Mouse (Mus musculus) lung, postnatal 0 days (tissue): ENCODE measurements around the gene Ptpn18. TPM values are rescaled to one million over a fixed set of nuclear protein-coding genes. Genes with fewer than 3 reads are reported as not detected.
A peak's percentile ranks its signal among the peaks of the same experiment; 100 is the strongest.

ENCODE experiments used
- ATAC-seq: fragments of 200-750 bp; cut with Nextera tagmentation; 2 replicates; pipeline ENCODE4 v1.8.0; 2017; ENCODE audit warnings: moderate library complexity
- DNase-seq: peaks from one replicate; pipeline ENCODE4 v3.0.0-alpha.2; 2016; ENCODE audit warnings: low spot score
- H3K27ac ChIP-seq: fragments of 300-500 bp; sonication (generic); 2 replicates; pipeline ENCODE4 v1.5.1; 2014; ENCODE audit warnings: antibody characterized with exemption, mild to moderate bottlenecking, low read length, mixed read lengths
- H3K27me3 ChIP-seq: fragments of 300-500 bp; sonication (generic); replicated peaks from 2 replicates; pipeline ENCODE4 v1.6.1; 2014; ENCODE audit warnings: low read length, mixed read lengths; ENCODE audit not compliant: insufficient read depth
- H3K36me3 ChIP-seq: fragments of 300-500 bp; sonication (generic); 2 replicates; pipeline ENCODE4 v1.6.1; 2014; ENCODE audit warnings: low read length, mixed read lengths; ENCODE audit not compliant: insufficient read depth
- H3K4me1 ChIP-seq: fragments of 300-500 bp; sonication (generic); 2 replicates; pipeline ENCODE4 v1.6.1; 2014; ENCODE audit warnings: antibody characterized with exemption, low read depth, low read length, mixed read lengths; ENCODE audit not compliant: insufficient read depth
- H3K4me2 ChIP-seq: fragments of 300-500 bp; sonication (generic); replicated peaks from 2 replicates; pipeline ENCODE4 v1.6.1; 2014; ENCODE audit warnings: low read depth, mild to moderate bottlenecking, low read length, moderate library complexity, mixed read lengths
- H3K4me3 ChIP-seq: fragments of 300-500 bp; sonication (generic); 2 replicates; pipeline ENCODE4 v1.5.1; 2014; ENCODE audit warnings: low read depth, low read length
- H3K9ac ChIP-seq: fragments of 300-500 bp; sonication (generic); replicated peaks from 2 replicates; pipeline ENCODE4 v1.6.1; 2014; ENCODE audit warnings: low read depth, mild to moderate bottlenecking
- H3K9me3 ChIP-seq: fragments of 300-500 bp; sonication (generic); 2 replicates; pipeline ENCODE4 v1.6.1; 2016; ENCODE audit warnings: low read length, mixed read lengths
- CTCF ChIP-seq: IDR thresholded peaks from 2 replicates; pipeline ENCODE4 v1.5.1; 2016; ENCODE audit warnings: antibody characterized with exemption, mild to moderate bottlenecking
- EP300 ChIP-seq: IDR thresholded peaks from 2 replicates; pipeline ENCODE4 v1.6.1; 2016; ENCODE audit warnings: antibody characterized with exemption, mild to moderate bottlenecking, control low read depth
- WGBS: fragments of 180-500 bp; shearing (Covaris S2); extraction: QIAGEN DNeasy Blood & Tissue Kit; methylation state at CpG from one replicate; pipeline ENCODE4 v1.1.7; 2014; 5-methylcytosine and 5-hydroxymethylcytosine counted together
- polyA plus RNA-seq: library from polyadenylated mRNA; unstranded; fragments of >200 nt; fragmentation: Nextera tagmentation; extraction: Ambion mirVana; gene quantifications from 2 replicates; pipeline ENCODE4 v1.2.1, GENCODE M21; 2015

The Ptpn18 gene
- polyA plus RNA-seq, 1 experiment from 2014 or later = 39.8 TPM

- H3K4me2 ChIP-seq = peak overlapping the region; percentile 78
- DNase-seq (no peak), ATAC-seq (no peak)
- H3K27me3 ChIP-seq = no peaks in the 10 kb centered on the region
- H3K9ac ChIP-seq = no peak overlapping the region; the same call in 1 of the 2 replicates
- peaks cover 9% of the 10 kb centered on the region for H3K36me3 ChIP-seq
- H3K27ac ChIP-seq = no peak overlapping the region
- H3K4me1 ChIP-seq = no peaks in the 10 kb centered on the region
- 38% methylated on average over 15 of the region's 20 CpGs for WGBS
- H3K9me3 ChIP-seq = no peaks in the 10 kb centered on the region
- TF ChIP-seq CTCF (no peak), EP300 (no peak)
- peak overlapping the region; percentile 63 for H3K4me3 ChIP-seq
Measured at GRCm38 (mm10) chr1:34438381-34439051, 21.0 kb upstream of the Ptpn18 start.

GRCm38 (mm10) chr1:34439215-34439960 lies 20.2 kb upstream of the Ptpn18 start, which contains the start of the genes Ccdc115 and Imp4:
TSS of gene Ccdc115 (minus strand) at chr1:34439672.
TSS of gene Imp4 (plus strand) at chr1:34439851.
- Histone ChIP-seq H3K9me3 (no peaks in the 10 kb centered on the region), H3K4me3 (peak within 1 kb of the TSS; percentile 63), H3K4me2 (peak within 1 kb of the TSS; percentile 78), H3K4me1 (no peaks in the 10 kb centered on the region), H3K27me3 (no peaks in the 10 kb centered on the region), H3K9ac (peak within 1 kb of the TSS; percentile 51), H3K27ac (peak within 1 kb of the TSS; percentile 78), H3K36me3 (peaks cover 15% of the 10 kb centered on the region)
- TF ChIP-seq EP300 (peak; percentile 25; the same call in 1 of the 2 replicates), CTCF (no peak)
- DNase-seq = peak; percentile 100
- WGBS = under 1% methylated on average over 47 of the region's 48 CpGs
- ATAC-seq = peak; percentile 96

- 6% methylated on average over 31 of the region's 31 CpGs for WGBS
- peak overlapping the region; percentile 78 for H3K27ac ChIP-seq
- peak overlapping the region; percentile 63 for H3K4me3 ChIP-seq
- peaks cover 20% of the 10 kb centered on the region for H3K36me3 ChIP-seq
- ATAC-seq (peak; percentile 20), DNase-seq (no peak)
- H3K4me1 ChIP-seq = no peaks in the 10 kb centered on the region
- H3K27me3 ChIP-seq = no peaks in the 10 kb centered on the region
- peak; percentile 62 for TF ChIP-seq CTCF
- TF ChIP-seq EP300 = no peak
- no peaks in the 10 kb centered on the region for H3K9me3 ChIP-seq
- peak overlapping the region; percentile 72 for H3K4me2 ChIP-seq
- peak overlapping the region; percentile 46 for H3K9ac ChIP-seq
Measured at GRCm38 (mm10) chr1:34439961-34440630, 19.5 kb upstream of the Ptpn18 start.

- Histone ChIP-seq H3K4me3 (no peak overlapping the region), H3K36me3 (peaks cover 30% of the 10 kb centered on the region), H3K27ac (no peak overlapping the region), H3K4me2 (no peak overlapping the region), H3K9me3 (no peaks in the 10 kb centered on the region), H3K9ac (no peak overlapping the region), H3K27me3 (no peaks in the 10 kb centered on the region), H3K4me1 (no peaks in the 10 kb centered on the region)
- 90% methylated on average over 6 of the region's 6 CpGs for WGBS
- DNase-seq = no peak
- ATAC-seq = no peak
- TF ChIP-seq EP300 = no peak
- no peak for TF ChIP-seq CTCF
Measured at GRCm38 (mm10) chr1:34443124-34443523, 16.4 kb upstream of the Ptpn18 start.

GRCm38 (mm10) chr1:34458431-34458830 lies 1.1 kb upstream of the Ptpn18 start:
- peak; percentile 36 for DNase-seq
- no peak overlapping the region for H3K9ac ChIP-seq
- no peak for ATAC-seq
- TF ChIP-seq EP300 = no peak
- TF ChIP-seq CTCF = no peak
- no peaks in the 10 kb centered on the region for H3K27me3 ChIP-seq
- H3K27ac ChIP-seq = no peak overlapping the region
- WGBS = 26% methylated on average over 8 of the region's 8 CpGs
- H3K36me3 ChIP-seq = no peaks in the 10 kb centered on the region
- no peak overlapping the region for H3K4me2 ChIP-seq
- 0 out of 2 replicates have a peak, but pooled peaks cover 2% of the 10 kb centered on the region for H3K4me1 ChIP-seq
- H3K4me3 ChIP-seq = no peak overlapping the region
- no peaks in the 10 kb centered on the region for H3K9me3 ChIP-seq

- TF ChIP-seq EP300 = no peak
- TF ChIP-seq CTCF = no peak
- ATAC-seq = peak; percentile 61
- no peaks in the 10 kb centered on the region for H3K27me3 ChIP-seq
- peak overlapping the region; percentile 39 for H3K27ac ChIP-seq
- H3K9me3 ChIP-seq = no peaks in the 10 kb centered on the region
- 2% methylated on average over 15 of the region's 15 CpGs for WGBS
- DNase-seq = peak; percentile 72
- peak overlapping the region; percentile 77 for H3K4me2 ChIP-seq
- peak overlapping the region; percentile 45 for H3K4me3 ChIP-seq
- H3K9ac ChIP-seq = peak overlapping the region; percentile 33
- H3K36me3 ChIP-seq = no peaks in the 10 kb centered on the region
- 0 out of 2 replicates have a peak, but pooled peaks cover 2% of the 10 kb centered on the region for H3K4me1 ChIP-seq
Measured at GRCm38 (mm10) chr1:34460061-34460441, 489 bp downstream of the Ptpn18 start.
